Mouse (Mus musculus) thymus, postnatal 36 days (tissue): ENCODE measurements at regions not wholly inside any gene's neighbourhood (a gene's known extent, or its start where the extent isn't known, plus 50 kb on each side); places are given as distances from the start of the nearest gene placed in this dataset.

Experiments used
- DNase-seq, 2 experiments: peaks; one replicate each; pipeline ENCODE4 v3.0.0; 2022; ENCODE audit warnings: mixed read lengths in 2 of 2

DNA sequence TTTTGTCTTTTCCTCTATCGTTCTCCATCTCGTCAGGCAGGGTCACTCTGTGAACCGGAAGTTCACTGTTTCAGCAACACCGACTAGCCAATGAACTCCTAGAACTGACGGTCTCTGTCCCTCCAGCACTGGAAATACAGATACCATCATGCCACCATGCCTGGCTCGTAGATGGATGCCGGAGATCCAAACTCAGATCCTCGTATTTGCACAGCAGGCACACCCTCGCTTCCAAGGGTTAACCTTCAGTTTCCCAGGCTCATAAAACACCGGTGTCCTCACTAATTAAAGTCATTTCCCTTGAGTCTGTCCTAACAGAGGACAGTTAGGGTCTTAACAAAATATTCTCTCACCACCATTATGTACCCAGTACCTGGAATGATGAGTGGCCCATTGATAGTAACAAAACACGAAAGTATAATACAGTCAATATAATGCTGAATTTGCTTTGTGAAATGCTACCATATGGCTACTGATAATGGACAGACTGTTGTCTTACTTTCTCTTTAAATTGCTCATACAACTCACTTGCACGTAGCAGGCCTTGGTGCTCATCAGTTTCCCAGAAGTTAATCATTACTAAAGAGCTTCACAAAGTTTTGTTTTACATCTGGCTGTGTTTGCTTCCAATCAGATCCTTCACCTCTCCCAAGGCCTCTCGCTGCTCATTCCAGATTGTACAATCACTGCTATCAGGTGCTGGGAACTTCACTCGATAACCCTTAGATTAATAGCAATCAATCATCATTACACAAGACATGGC, 52.7 kb upstream of the Ccn6 start:
- no peak for DNase-seq

DNA sequence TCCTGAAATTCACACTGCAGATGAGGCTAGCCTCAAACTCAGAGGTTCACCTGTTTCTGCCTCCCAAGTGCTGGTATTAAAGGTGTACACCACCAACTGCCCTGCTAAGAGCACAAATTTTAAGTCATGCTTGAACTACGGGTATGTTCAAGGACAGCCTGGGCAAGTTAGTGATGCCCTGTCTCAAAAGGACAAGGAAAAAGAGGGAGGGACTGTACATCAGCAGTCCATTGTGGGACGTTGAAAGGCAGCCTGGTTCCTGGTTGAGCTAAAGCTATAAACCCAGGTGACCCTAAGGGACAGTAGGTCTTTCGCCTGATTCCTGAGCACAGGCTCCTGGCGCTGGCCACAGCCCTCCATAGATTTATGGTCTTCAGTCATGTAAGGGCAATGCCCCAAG, 51.0 kb upstream of the Ccn6 start:
- DNase-seq, result no peak
